In genomic region chr9:78941648-78942047, GRCm38 (mm10) we compare ENCODE assay signal across 23 mouse cellular contexts.
DNase-seq lines count a peak whose midpoint lies in the region.
"Had no signal": no experiment of that assay in that cellular context is flagged by ENCODE, and none has a peak within 500 bp of the region (broad histone marks: within the 10 kb centered on the region; RNA-seq: fewer than 3 reads in every experiment).

No protein-coding gene starts in this region.

- H3K27ac ChIP-seq in midbrain, embryonic 10.5 days (replicated peaks): no peak overlapping the region
- H3K27ac ChIP-seq: embryonic facial prominence, embryonic 12.5 days; embryonic facial prominence, embryonic 15.5 days; heart, adult 2 months; heart, embryonic 10.5 days; heart, embryonic 13.5 days; hindbrain, embryonic 14.5 days; hindbrain, postnatal 0 days had no signal

- no peaks in the 10 kb centered on the region for H3K36me3 ChIP-seq in midbrain, embryonic 10.5 days
- H3K36me3 ChIP-seq: embryonic facial prominence, embryonic 12.5 days; embryonic facial prominence, embryonic 15.5 days; heart, embryonic 10.5 days; heart, embryonic 13.5 days had no signal

- no peaks in the 10 kb centered on the region for H3K9me3 ChIP-seq in midbrain, embryonic 10.5 days (replicated peaks)
- H3K9me3 ChIP-seq: embryonic facial prominence, embryonic 12.5 days; embryonic facial prominence, embryonic 15.5 days; heart, embryonic 10.5 days; heart, embryonic 13.5 days had no signal

- DNase-seq in right cerebral cortex, adult 18-20 months: peak; percentile 10
- DNase-seq in right cerebral cortex, postnatal 4 days: no peak
- DNase-seq in Muller cell, postnatal 12 days (ENCODE audit: inconsistent ontology term): peak; percentile 37
- peak; percentile 78 for DNase-seq in brain, adult 2 months (ENCODE audit: low read depth, low spot score)
- no peak for DNase-seq in cerebellum, adult 18-20 months
- no peak for DNase-seq in midbrain, embryonic 10.5 days (ENCODE audit: low spot score)
- DNase-seq: adrenal gland, adult 2 months; adrenal gland, postnatal 14 days; cerebellum, adult 2 months; cerebellum, adult 9-11 months; cerebellum, postnatal 25 days; forebrain, postnatal 0 days; gastrocnemius, postnatal 10 days; gastrocnemius, postnatal 36 days; heart, adult 2 months; heart, postnatal 14 days; heart, postnatal 4 days had no signal

- no peak overlapping the region for H3K4me3 ChIP-seq in midbrain, embryonic 10.5 days
- H3K4me3 ChIP-seq: embryonic facial prominence, embryonic 12.5 days; embryonic facial prominence, embryonic 15.5 days; heart, adult 2 months; heart, embryonic 10.5 days; heart, embryonic 13.5 days had no signal

- H3K27me3 ChIP-seq in midbrain, embryonic 10.5 days (ENCODE audit: low read depth, poor library complexity, severe bottlenecking): no peaks in the 10 kb centered on the region
- H3K27me3 ChIP-seq: embryonic facial prominence, embryonic 12.5 days; embryonic facial prominence, embryonic 15.5 days; heart, embryonic 13.5 days had no signal

- H3K4me1 ChIP-seq in midbrain, embryonic 10.5 days: no peaks in the 10 kb centered on the region
- H3K4me1 ChIP-seq: embryonic facial prominence, embryonic 12.5 days; embryonic facial prominence, embryonic 15.5 days; heart, embryonic 10.5 days had no signal

Comparison
In these comparisons a context has a peak if more than half of its experiments do, and no peak if none do; other contexts are left out.
1. DNase-seq: peak in right cerebral cortex, adult 18-20 months (single experiment), Muller cell, postnatal 12 days (single experiment) and brain, adult 2 months (single experiment); none in right cerebral cortex, postnatal 4 days (single experiment), cerebellum, adult 18-20 months (0 of 2) and midbrain, embryonic 10.5 days (single experiment).